Mouse (Mus musculus): ENCODE results near the gene Ankrd36.

DNA sequence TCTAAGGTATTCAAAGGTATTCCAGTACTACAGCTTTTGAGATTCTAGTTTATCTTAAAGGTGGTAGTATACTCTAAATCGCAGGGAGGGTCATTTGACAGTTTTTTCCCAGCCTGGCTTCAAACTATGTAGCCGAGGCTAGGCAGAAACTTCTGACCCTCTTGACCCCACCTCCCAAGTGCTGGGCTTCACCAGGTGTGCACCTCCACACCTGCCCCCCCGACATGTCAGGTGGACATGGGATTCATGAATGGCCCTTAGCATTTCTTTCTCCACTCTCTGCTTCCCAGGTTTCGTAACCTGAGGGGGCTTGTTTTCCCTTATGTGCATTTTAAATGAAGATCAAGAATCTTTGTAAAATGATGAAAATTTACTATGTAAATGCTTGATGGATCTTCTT lies 44.1 kb upstream of the Ankrd36 start:
- no peak for TF ChIP-seq CTCF (IDR thresholded peaks at IDR 0.05; ENCODE audit: low read depth)
- TF ChIP-seq EP300 (IDR thresholded peaks at IDR 0.05; ENCODE audit: low read depth) = no peak
